Mouse (Mus musculus) heart, embryonic 12.5 days (tissue): Measurements from ENCODE around the gene D2hgdh. TPM values are rescaled to one million over a fixed set of nuclear protein-coding genes. Genes with fewer than 3 reads are reported as not detected.

Experiments used
- ATAC-seq: fragments of 200-750 bp; cut with Nextera tagmentation; 2 replicates; pipeline ENCODE4 v1.8.0; 2017; ENCODE audit warnings: moderate TSS enrichment, moderate library complexity; ENCODE audit not compliant: insufficient number of reproducible peaks, low FRiP score
- H3K27ac ChIP-seq: fragments of 300-500 bp; sonication (generic); 2 replicates; pipeline ENCODE4 v1.5.1; 2016; ENCODE audit warnings: mild to moderate bottlenecking, moderate library complexity; ENCODE audit not compliant: poor library complexity, severe bottlenecking
- H3K27me3 ChIP-seq: fragments of 300-500 bp; sonication (generic); replicated peaks from 2 replicates; pipeline ENCODE4 v1.6.1; 2016; ENCODE audit warnings: mild to moderate bottlenecking, moderate library complexity
- H3K36me3 ChIP-seq: fragments of 300-500 bp; sonication (generic); 2 replicates; pipeline ENCODE4 v1.6.1; 2016; ENCODE audit warnings: mild to moderate bottlenecking, moderate library complexity
- H3K4me1 ChIP-seq: fragments of 300-500 bp; sonication (generic); replicated peaks from 2 replicates; pipeline ENCODE4 v1.6.1; 2016; ENCODE audit warnings: mild to moderate bottlenecking
- H3K4me2 ChIP-seq: fragments of 300-500 bp; sonication (generic); 2 replicates; pipeline ENCODE4 v1.6.1; 2016; ENCODE audit warnings: mild to moderate bottlenecking, moderate library complexity
- H3K4me3 ChIP-seq: fragments of 300-500 bp; sonication (generic); 2 replicates; pipeline ENCODE4 v1.5.1; 2016; ENCODE audit warnings: mild to moderate bottlenecking
- H3K9ac ChIP-seq: fragments of 300-500 bp; sonication (generic); 2 replicates; pipeline ENCODE4 v1.6.1; 2016; ENCODE audit warnings: mild to moderate bottlenecking, moderate library complexity
- H3K9me3 ChIP-seq: fragments of 300-500 bp; sonication (generic); replicated peaks from 2 replicates; pipeline ENCODE4 v1.6.1; 2016; ENCODE audit warnings: mild to moderate bottlenecking, moderate library complexity
- WGBS: fragments of 180-500 bp; shearing (Covaris S2); methylation state at CpG from one replicate; pipeline ENCODE4 v1.1.7; 2016; 5-methylcytosine and 5-hydroxymethylcytosine counted together
- polyA plus RNA-seq: library from polyadenylated mRNA; unstranded; fragments of >200 nt; fragmentation: Nextera tagmentation; extraction: Ambion mirVana; gene quantifications from 2 replicates; pipeline ENCODE4 v1.2.1, GENCODE M21; 2016

Gene D2hgdh
- polyA plus RNA-seq, 1 experiment from 2014 or later = 16.4 TPM

GRCm38 (mm10) chr1:93805221-93805951 is 19.3 kb upstream of the D2hgdh start:
- no peak for ATAC-seq
- peak overlapping the region; percentile 66 for H3K9ac ChIP-seq
- H3K4me2 ChIP-seq = peak overlapping the region; percentile 84
- peaks cover 41% of the 10 kb centered on the region for H3K36me3 ChIP-seq
- H3K9me3 ChIP-seq = no peaks in the 10 kb centered on the region
- WGBS = 63% methylated on average over 5 of the region's 5 CpGs
- 0 out of 2 replicates have a peak overlapping the region, but pooled peaks have one; percentile 8 for H3K4me3 ChIP-seq
- H3K27ac ChIP-seq = peak overlapping the region; percentile 97
- peaks cover 32% of the 10 kb centered on the region for H3K4me1 ChIP-seq
- no peaks in the 10 kb centered on the region for H3K27me3 ChIP-seq

- Histone ChIP-seq H3K27ac (no peak overlapping the region), H3K27me3 (no peaks in the 10 kb centered on the region), H3K9me3 (no peaks in the 10 kb centered on the region), H3K4me1 (peaks cover 16% of the 10 kb centered on the region), H3K36me3 (peaks cover 71% of the 10 kb centered on the region), H3K4me2 (no peak overlapping the region), H3K9ac (no peak overlapping the region), H3K4me3 (no peak overlapping the region)
- ATAC-seq = no peak
- WGBS = 87% methylated on average over 4 of the region's 4 CpGs
Measured at GRCm38 (mm10) chr1:93808871-93809270, 15.8 kb upstream of the D2hgdh start.

GRCm38 (mm10) chr1:93810011-93810410 is 14.7 kb upstream of the D2hgdh start:
- Histone ChIP-seq H3K4me1 (peaks cover 10% of the 10 kb centered on the region), H3K27me3 (no peaks in the 10 kb centered on the region), H3K4me3 (no peak overlapping the region), H3K9me3 (no peaks in the 10 kb centered on the region), H3K27ac (no peak overlapping the region), H3K4me2 (no peak overlapping the region), H3K9ac (no peak overlapping the region), H3K36me3 (peaks cover 82% of the 10 kb centered on the region)
- 99% methylated on average over 3 of the region's 3 CpGs for WGBS
- no peak for ATAC-seq

- H3K4me1 ChIP-seq = no peaks in the 10 kb centered on the region
- 80% methylated on average over 8 of the region's 8 CpGs for WGBS
- no peak overlapping the region for H3K4me2 ChIP-seq
- no peak overlapping the region for H3K27ac ChIP-seq
- H3K36me3 ChIP-seq = peaks cover 90% of the 10 kb centered on the region
- ATAC-seq = no peak
- no peaks in the 10 kb centered on the region for H3K27me3 ChIP-seq
- no peak overlapping the region for H3K9ac ChIP-seq
- no peak overlapping the region for H3K4me3 ChIP-seq
- H3K9me3 ChIP-seq = no peaks in the 10 kb centered on the region
Measured at GRCm38 (mm10) chr1:93811495-93812039, 13.1 kb upstream of the D2hgdh start.

GRCm38 (mm10) chr1:93817823-93818532 is 6.7 kb upstream of the D2hgdh start:
- H3K27ac ChIP-seq = no peak overlapping the region
- no peak overlapping the region for H3K9ac ChIP-seq
- H3K36me3 ChIP-seq = peaks cover 88% of the 10 kb centered on the region
- H3K4me3 ChIP-seq = no peak overlapping the region
- no peak overlapping the region for H3K4me2 ChIP-seq
- 89% methylated on average over 8 of the region's 8 CpGs for WGBS
- H3K27me3 ChIP-seq = no peaks in the 10 kb centered on the region
- no peaks in the 10 kb centered on the region for H3K9me3 ChIP-seq
- H3K4me1 ChIP-seq = no peaks in the 10 kb centered on the region
- ATAC-seq = no peak

GRCm38 (mm10) chr1:93818722-93819121 is 6.0 kb upstream of the D2hgdh start:
- Histone ChIP-seq H3K4me1 (no peaks in the 10 kb centered on the region), H3K9me3 (no peaks in the 10 kb centered on the region), H3K27me3 (no peaks in the 10 kb centered on the region), H3K4me3 (no peak overlapping the region), H3K27ac (no peak overlapping the region), H3K36me3 (peaks cover 80% of the 10 kb centered on the region), H3K4me2 (no peak overlapping the region), H3K9ac (no peak overlapping the region)
- WGBS = 89% methylated on average over 7 of the region's 7 CpGs
- no peak for ATAC-seq

- Histone ChIP-seq H3K4me2 (no peak overlapping the region), H3K27ac (peak overlapping the region; percentile 97; the same call in 1 of the 2 replicates), H3K4me1 (peaks cover 12% of the 10 kb centered on the region; the same call in 1 of the 2 replicates), H3K4me3 (no peak overlapping the region), H3K36me3 (peaks cover 28% of the 10 kb centered on the region), H3K9me3 (no peaks in the 10 kb centered on the region), H3K27me3 (no peaks in the 10 kb centered on the region), H3K9ac (no peak overlapping the region)
- ATAC-seq = no peak
- WGBS = 77% methylated on average over 3 of the region's 3 CpGs
Measured at GRCm38 (mm10) chr1:93823796-93824495, 763 bp upstream of the D2hgdh start.

- under 1% methylated on average over 30 of the region's 30 CpGs for WGBS
- peak; percentile 98 for ATAC-seq
Measured at GRCm38 (mm10) chr1:93825105-93825674, 481 bp downstream of the D2hgdh start.

GRCm38 (mm10) chr1:93825771-93826539 is 1.2 kb downstream of the D2hgdh start:
- Histone ChIP-seq H3K27ac (peak overlapping the region; percentile 97), H3K36me3 (peaks cover 8% of the 10 kb centered on the region), H3K4me2 (peak overlapping the region; percentile 74), H3K4me3 (peak overlapping the region; percentile 63), H3K27me3 (no peaks in the 10 kb centered on the region), H3K9me3 (no peaks in the 10 kb centered on the region), H3K4me1 (peaks cover 12% of the 10 kb centered on the region; the same call in 1 of the 2 replicates), H3K9ac (peak overlapping the region; percentile 72)
- WGBS = 41% methylated on average over 27 of the region's 27 CpGs
- ATAC-seq = no peak

More at GRCm38 (mm10) chr1:93825105-93825674, 481 bp downstream of the D2hgdh start:
- Histone ChIP-seq H3K4me2 (peak overlapping the region; percentile 74), H3K4me3 (peak overlapping the region; percentile 63), H3K36me3 (peaks cover 16% of the 10 kb centered on the region), H3K27ac (peak overlapping the region; percentile 97), H3K9ac (peak overlapping the region; percentile 72), H3K9me3 (no peaks in the 10 kb centered on the region), H3K27me3 (no peaks in the 10 kb centered on the region), H3K4me1 (peaks cover 12% of the 10 kb centered on the region; the same call in 1 of the 2 replicates)

- Histone ChIP-seq H3K4me3 (peak overlapping the region; percentile 63), H3K27ac (no peak overlapping the region), H3K4me1 (peaks cover 12% of the 10 kb centered on the region; the same call in 1 of the 2 replicates), H3K9me3 (no peaks in the 10 kb centered on the region), H3K27me3 (no peaks in the 10 kb centered on the region), H3K36me3 (peaks cover 3% of the 10 kb centered on the region), H3K9ac (no peak overlapping the region), H3K4me2 (peak overlapping the region; percentile 74)
- ATAC-seq = no peak
- 94% methylated on average over 9 of the region's 9 CpGs for WGBS
Measured at GRCm38 (mm10) chr1:93826540-93826835, 1.8 kb downstream of the D2hgdh start.
